ENCODE assay signal across 14 mouse cellular contexts in the genomic region with DNA sequence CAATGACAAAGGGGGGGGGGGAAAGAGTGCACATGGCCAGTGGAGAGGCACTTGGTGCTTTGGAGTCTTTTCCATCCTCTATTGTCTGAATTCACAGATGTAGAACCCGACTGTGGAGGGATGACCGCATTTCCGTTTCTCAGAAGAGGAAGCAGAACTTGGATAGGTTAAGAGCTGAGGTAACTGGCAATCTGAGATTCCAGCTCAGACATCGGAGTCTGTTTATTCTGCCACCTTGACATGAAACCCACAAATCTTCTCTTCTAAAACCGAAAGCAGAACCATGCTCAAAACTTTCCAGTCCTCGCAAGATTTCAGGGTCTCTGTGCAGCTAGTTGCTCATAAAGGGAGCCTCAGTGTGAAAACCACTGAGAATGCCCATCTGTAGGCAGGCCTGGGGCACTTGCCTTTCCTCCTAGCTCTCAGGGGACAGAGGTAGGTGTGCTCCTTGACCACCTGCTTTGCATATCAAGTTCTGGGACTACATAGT. TPM values are rescaled to one million over a fixed set of nuclear protein-coding genes. Genes with fewer than 3 reads are reported as not detected.
DNase-seq lines count a peak whose midpoint lies in the region; ATAC-seq and TF ChIP-seq lines count a peak whose summit lies in the region.
"Had no signal": no experiment of that assay in that cellular context is flagged by ENCODE, and none has a peak within 500 bp of the region (broad histone marks: within the 10 kb centered on the region; RNA-seq: fewer than 3 reads in every experiment).

No protein-coding gene starts in this region.

- TF ChIP-seq POLR2A in bone marrow macrophage, adult 2 months (IDR thresholded peaks at IDR 0.05; ENCODE audit: borderline replicate concordance, low read depth, low read length), result no peak

- H3K9me3 ChIP-seq in intestine, embryonic 16.5 days (ENCODE audit: control insufficient read depth, low read length), result no peaks in the 10 kb centered on the region
- H3K9me3 ChIP-seq: embryonic facial prominence, embryonic 15.5 days; stomach, embryonic 15.5 days had no signal

- H3K27ac ChIP-seq in bone marrow macrophage, adult 2 months (ENCODE audit: insufficient read depth, low read depth, low read length), result peak overlapping the region; percentile 97
- H3K27ac ChIP-seq in intestine, embryonic 16.5 days (ENCODE audit: low read length), result no peak overlapping the region
- H3K27ac ChIP-seq: embryonic facial prominence, embryonic 15.5 days; stomach, embryonic 15.5 days had no signal

- H3K36me3 ChIP-seq in intestine, embryonic 16.5 days (ENCODE audit: control insufficient read depth, insufficient read depth, low read length), result no peaks in the 10 kb centered on the region
- H3K36me3 ChIP-seq: embryonic facial prominence, embryonic 15.5 days; stomach, embryonic 15.5 days had no signal

- ATAC-seq in intestine, embryonic 16.5 days, result no peak

- peaks cover 56% of the 10 kb centered on the region for H3K4me1 ChIP-seq in bone marrow macrophage, adult 2 months (ENCODE audit: control insufficient read depth, insufficient read depth, low read length)
- 0 out of 2 replicates have a peak, but pooled peaks cover 4% of the 10 kb centered on the region for H3K4me1 ChIP-seq in intestine, embryonic 16.5 days (ENCODE audit: control insufficient read depth, insufficient read depth, low read length)
- H3K4me1 ChIP-seq: embryonic facial prominence, embryonic 15.5 days; stomach, embryonic 15.5 days had no signal

- DNase-seq in layer of hippocampus, adult 9-11 months, result peak; percentile 23
- no peak for DNase-seq in layer of hippocampus, adult 9-10 months (ENCODE audit: low spot score)
- peak; percentile 58 for DNase-seq in CD4-positive, CD25-positive, alpha-beta regulatory T cell, adult 2 months (ENCODE audit: low read depth, low spot score)
- DNase-seq in naive thymus-derived CD4-positive, alpha-beta T cell, adult 2 months (ENCODE audit: low read depth), result peak; percentile 80
- DNase-seq in embryo, embryonic 9.5 days (ENCODE audit: extremely low spot score), result no peak
- DNase-seq in embryo, embryonic 10.5 days (ENCODE audit: low spot score), result no peak
- DNase-seq: adrenal gland, adult 2 months; cerebellum, adult 8-10 months; kidney, postnatal 25 days; left cerebral cortex, postnatal 4 days had no signal

- TF ChIP-seq CTCF in bone marrow macrophage, adult 2 months (IDR thresholded peaks at IDR 0.05; ENCODE audit: low read depth, low read length), result no peak

- H3K4me3 ChIP-seq in bone marrow macrophage, adult 2 months (ENCODE audit: insufficient read depth, low read length), result peak overlapping the region; percentile 18
- no peak overlapping the region for H3K4me3 ChIP-seq in intestine, embryonic 16.5 days (ENCODE audit: low read length)
- H3K4me3 ChIP-seq: embryonic facial prominence, embryonic 15.5 days; stomach, embryonic 15.5 days had no signal

- no peak overlapping the region for H3K9ac ChIP-seq in intestine, embryonic 16.5 days (ENCODE audit: low read depth, low read length)
- H3K9ac ChIP-seq: embryonic facial prominence, embryonic 15.5 days; stomach, embryonic 15.5 days had no signal

- 73% methylated on average over 6 of the region's 6 CpGs for WGBS in intestine, embryonic 16.5 days

- H3K27me3 ChIP-seq in intestine, embryonic 16.5 days (replicated peaks; ENCODE audit: control insufficient read depth, insufficient read depth, low read length), result no peaks in the 10 kb centered on the region
- H3K27me3 ChIP-seq: embryonic facial prominence, embryonic 15.5 days; stomach, embryonic 15.5 days had no signal

- no peak overlapping the region for H3K4me2 ChIP-seq in intestine, embryonic 16.5 days (ENCODE audit: low read depth, low read length)
- H3K4me2 ChIP-seq: embryonic facial prominence, embryonic 15.5 days; stomach, embryonic 15.5 days had no signal

RNA-seq across cellular contexts. Expression of a gene that starts 8.6 kb away (rescaled TPM):
- polyA plus RNA-seq in bone marrow macrophage, adult 2 months (2012; ENCODE audit: insufficient read depth, insufficient read length, missing spikeins), result 1.1 TPM in 1 of 2 replicates, not detected in the other
- 0.37 and 1.0 TPM in 2 replicates for polyA plus RNA-seq in intestine, embryonic 16.5 days (2015; fragmentation: Nextera tagmentation; extraction: Ambion mirVana)
- polyA plus RNA-seq: embryonic facial prominence, embryonic 15.5 days had no signal

RNA-seq across cellular contexts. Expression of a gene that starts 39.7 kb away (rescaled TPM):
- polyA plus RNA-seq in bone marrow macrophage, adult 2 months (2012; ENCODE audit: insufficient read depth, insufficient read length, missing spikeins), result 2.7 and 3.3 TPM in 2 replicates
- 4.8 and 5.3 TPM in 2 replicates for polyA plus RNA-seq in intestine, embryonic 16.5 days (2015; fragmentation: Nextera tagmentation; extraction: Ambion mirVana)

RNA-seq across cellular contexts. Expression of a gene that starts 40.8 kb away (rescaled TPM):
- polyA plus RNA-seq in bone marrow macrophage, adult 2 months (2012; ENCODE audit: insufficient read depth, insufficient read length, missing spikeins), result 49.2 and 51.8 TPM in 2 replicates
- 55.8 and 60.7 TPM in 2 replicates for polyA plus RNA-seq in intestine, embryonic 16.5 days (2015; fragmentation: Nextera tagmentation; extraction: Ambion mirVana)

Comparison
In these comparisons a context has a peak if more than half of its experiments do, and no peak if none do; other contexts are left out.
1. DNase-seq: peak in layer of hippocampus, adult 9-11 months (single experiment), CD4-positive, CD25-positive, alpha-beta regulatory T cell, adult 2 months (single experiment) and naive thymus-derived CD4-positive, alpha-beta T cell, adult 2 months (single experiment); none in layer of hippocampus, adult 9-10 months (single experiment), embryo, embryonic 9.5 days (single experiment) and embryo, embryonic 10.5 days (single experiment).